Mouse (Mus musculus): ENCODE results near the gene Plod1. TPM values are rescaled to one million over a fixed set of nuclear protein-coding genes. Genes with fewer than 3 reads are reported as not detected.

Plod1 gene
- polyA plus RNA-seq, 1 experiment from 2014 or later = 16.1 TPM

DNA sequence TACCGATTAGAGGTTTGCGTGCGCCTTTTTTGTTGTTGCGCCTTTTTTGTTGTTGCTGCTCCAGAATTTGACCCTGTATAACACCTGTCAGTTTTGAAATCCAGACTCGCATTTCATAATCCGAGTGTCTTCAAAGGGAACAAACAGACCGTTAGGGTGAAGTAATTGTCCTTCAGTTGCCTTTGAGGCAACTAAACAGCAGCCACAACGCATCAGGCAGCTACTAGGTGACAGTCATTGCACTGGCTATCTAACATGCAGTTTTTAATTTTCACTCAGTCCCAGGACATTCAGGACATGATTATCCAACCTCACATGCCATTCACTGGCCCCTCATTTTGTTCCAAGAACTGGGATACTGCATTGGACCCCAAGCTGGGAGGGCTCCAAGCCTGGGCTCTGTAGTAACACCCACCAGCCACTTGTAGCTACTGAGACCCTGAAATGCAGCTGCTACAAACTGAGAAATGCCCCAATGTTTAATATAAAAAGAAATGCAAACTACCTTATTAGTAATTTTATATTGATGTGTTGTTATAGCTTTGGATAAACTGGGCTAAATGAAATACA is 31.4 kb downstream of the Plod1 start:
- H3K27ac ChIP-seq (replicated peaks) = no peak overlapping the region; the same call in 1 of the 2 replicates
- ATAC-seq (replicated peaks) = peak; percentile 36
- no peaks in the 10 kb centered on the region for H3K27me3 ChIP-seq
- peaks cover 23% of the 10 kb centered on the region for H3K4me1 ChIP-seq
- peak overlapping the region; percentile 80 for H3K4me3 ChIP-seq
- H3K9me3 ChIP-seq = no peaks in the 10 kb centered on the region
- peak overlapping the region; percentile 80 for H3K9ac ChIP-seq (replicated peaks)
- WGBS = under 1% methylated on average over 8 of the region's 8 CpGs
- H3K4me2 ChIP-seq (replicated peaks) = peak overlapping the region; percentile 61
- H3K36me3 ChIP-seq = peaks cover 19% of the 10 kb centered on the region

DNA sequence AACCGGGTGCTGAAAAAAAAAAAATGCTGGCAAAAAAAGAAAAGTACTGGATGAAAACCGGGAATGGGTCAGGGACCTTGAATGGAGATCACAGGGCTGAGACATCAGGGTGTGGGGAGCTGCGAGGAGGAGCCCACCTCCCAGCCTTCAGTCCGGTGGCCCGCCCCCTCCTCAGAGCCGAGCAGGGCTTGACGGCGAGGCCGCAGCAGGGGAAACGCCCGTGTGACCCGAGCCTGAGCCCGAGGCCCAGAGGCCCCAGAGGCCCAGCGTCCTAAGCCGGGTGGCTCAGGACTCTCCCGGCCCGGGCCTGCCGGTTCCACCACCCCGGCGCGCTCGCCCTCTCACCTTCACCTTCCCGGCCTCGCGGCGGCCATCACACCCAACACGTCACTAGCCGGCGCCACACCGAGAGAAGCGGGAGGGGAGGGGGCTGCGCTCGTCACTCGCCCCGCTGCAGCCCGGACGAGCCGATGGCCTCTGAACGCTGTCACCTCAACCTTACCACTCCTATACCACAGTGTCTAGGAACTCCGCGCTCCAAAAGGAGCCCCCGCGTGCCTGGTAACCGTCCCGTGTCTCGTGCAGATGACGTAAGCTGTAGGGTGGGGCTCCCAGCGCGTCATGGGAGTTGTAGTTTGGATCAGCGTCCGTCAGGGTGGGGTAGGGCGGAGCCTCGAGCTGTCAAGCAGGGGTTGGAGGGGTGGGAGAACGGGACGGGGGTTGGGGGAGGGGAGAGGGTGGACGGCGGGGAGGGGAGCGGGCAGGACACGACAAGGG is 32.1 kb downstream of the Plod1 start, which contains the start of gene Mfn2:
Mfn2 (minus strand) TSS at position 392 of the 777 bp plus-strand sequence.
- Histone ChIP-seq H3K4me2 (replicated peaks) (peak within 1 kb of the TSS; percentile 62), H3K9me3 (no peaks in the 10 kb centered on the region), H3K27me3 (no peaks in the 10 kb centered on the region), H3K4me3 (peak within 1 kb of the TSS; percentile 80), H3K9ac (replicated peaks) (peak within 1 kb of the TSS; percentile 80), H3K36me3 (peaks cover 26% of the 10 kb centered on the region), H3K27ac (replicated peaks) (peak within 1 kb of the TSS; percentile 89), H3K4me1 (peaks cover 23% of the 10 kb centered on the region)
- WGBS = under 1% methylated on average over 59 of the region's 59 CpGs
- peak; percentile 95 for ATAC-seq (replicated peaks)

DNA sequence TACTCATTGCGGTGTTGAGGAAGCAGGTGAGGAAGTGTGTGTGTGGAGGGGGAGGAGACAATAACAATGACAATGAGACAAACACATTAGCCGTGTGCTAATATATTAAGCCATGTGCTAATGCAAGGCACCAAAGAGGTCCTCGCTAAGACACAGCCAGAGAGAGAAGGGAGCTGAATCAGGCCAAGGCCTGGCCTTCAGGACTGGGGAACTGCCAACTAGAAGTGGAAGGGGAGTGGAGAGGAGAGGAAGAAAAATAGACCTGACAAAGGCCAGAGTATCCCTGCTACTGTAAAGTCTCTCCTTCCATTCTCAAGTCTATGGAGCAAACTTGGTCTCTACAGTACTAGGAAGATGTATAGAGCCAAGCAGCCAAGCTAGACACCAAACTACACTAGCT is 33.0 kb downstream of the Plod1 start:
- H3K27me3 ChIP-seq = no peaks in the 10 kb centered on the region
- H3K4me3 ChIP-seq = peak overlapping the region; percentile 80
- WGBS = 84% methylated on average over 3 of the region's 3 CpGs
- ATAC-seq (replicated peaks) = no peak
- H3K9me3 ChIP-seq = no peaks in the 10 kb centered on the region
- peak overlapping the region; percentile 80 for H3K9ac ChIP-seq (replicated peaks)
- peaks cover 23% of the 10 kb centered on the region for H3K4me1 ChIP-seq
- no peak overlapping the region for H3K27ac ChIP-seq (replicated peaks)
- H3K36me3 ChIP-seq = peaks cover 35% of the 10 kb centered on the region
- H3K4me2 ChIP-seq (replicated peaks) = peak overlapping the region; percentile 62

DNA sequence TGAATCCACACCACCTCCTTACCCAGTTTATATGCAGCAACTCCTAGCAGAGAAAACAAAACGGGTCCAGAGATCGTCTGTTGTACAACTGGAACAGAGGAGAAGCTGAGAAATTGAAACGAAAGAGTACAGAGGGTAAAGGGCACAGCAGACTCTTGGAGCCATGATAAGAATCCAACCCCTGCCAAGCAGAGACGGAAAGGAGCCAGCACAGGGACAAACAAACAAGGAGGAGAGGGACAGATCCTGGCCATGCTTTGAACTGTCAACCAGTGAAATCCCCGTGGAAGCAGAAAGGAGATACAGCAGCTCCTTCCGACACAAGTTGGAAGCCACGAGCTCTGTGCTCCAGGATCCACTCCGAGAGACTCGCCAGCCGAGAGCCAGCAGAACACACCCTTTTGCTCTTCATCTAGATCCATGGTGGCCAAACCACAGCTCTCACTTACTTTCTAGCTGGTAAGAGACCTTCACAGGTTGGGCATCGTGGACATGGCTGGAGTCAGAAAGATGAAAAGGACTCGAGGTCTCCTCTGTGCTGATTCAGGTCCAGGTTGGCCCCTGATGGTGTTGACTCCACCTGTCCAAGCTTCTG is 33.6 kb downstream of the Plod1 start:
- 0 out of 2 replicates have a peak overlapping the region, but pooled peaks have one; percentile 80 for H3K4me3 ChIP-seq

DNA sequence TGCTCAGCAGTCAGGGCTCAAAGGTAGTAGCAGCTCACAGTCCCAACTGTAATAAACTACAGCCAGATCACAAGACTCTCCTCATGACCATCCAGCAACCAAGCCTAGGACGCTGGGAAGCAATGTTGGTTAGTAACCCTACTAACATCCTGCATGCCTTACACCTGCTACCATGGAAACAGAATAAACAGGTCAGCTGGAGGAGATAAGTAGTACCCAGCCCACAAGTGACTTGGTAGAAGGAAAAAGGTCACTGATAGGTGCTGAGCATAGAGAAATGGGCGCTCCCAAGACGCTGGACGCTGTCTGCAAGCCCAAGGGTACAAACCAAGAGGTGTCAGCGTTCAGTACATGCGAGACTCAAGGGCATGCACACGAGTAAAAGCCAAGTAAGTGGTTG is 36.1 kb downstream of the Plod1 start:
- H3K36me3 ChIP-seq = peaks cover 66% of the 10 kb centered on the region

More for the DNA sequence above, 33.6 kb downstream of the Plod1 start:
- ATAC-seq (replicated peaks) = no peak
- Histone ChIP-seq H3K4me1 (peaks cover 23% of the 10 kb centered on the region), H3K27me3 (no peaks in the 10 kb centered on the region), H3K36me3 (peaks cover 41% of the 10 kb centered on the region), H3K4me2 (replicated peaks) (no peak overlapping the region), H3K9ac (replicated peaks) (no peak overlapping the region), H3K27ac (replicated peaks) (no peak overlapping the region), H3K9me3 (no peaks in the 10 kb centered on the region)
- WGBS = 92% methylated on average over 12 of the region's 12 CpGs

DNA sequence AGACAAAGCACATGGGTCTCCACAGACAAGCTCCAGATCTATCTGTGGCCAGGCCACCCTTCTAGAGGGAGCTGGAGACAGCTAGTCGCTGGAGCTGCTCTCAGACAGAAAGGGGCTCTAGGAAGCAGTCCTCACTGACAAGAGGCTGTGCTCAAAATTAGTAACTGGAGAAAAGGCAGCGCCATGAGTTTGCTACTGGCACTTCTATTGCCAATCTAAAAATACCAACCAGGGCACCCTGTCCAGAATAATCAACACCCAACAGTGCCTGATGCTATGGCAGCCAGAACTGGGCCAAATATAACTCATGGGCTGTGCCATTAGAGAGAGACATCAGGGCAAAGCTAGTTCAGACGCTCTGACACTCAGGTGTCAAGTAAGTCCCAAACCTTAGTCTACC is 39.2 kb downstream of the Plod1 start:
- Histone ChIP-seq H3K9me3 (no peaks in the 10 kb centered on the region), H3K4me2 (replicated peaks) (no peak overlapping the region), H3K27ac (replicated peaks) (no peak overlapping the region), H3K27me3 (no peaks in the 10 kb centered on the region), H3K36me3 (peaks cover 81% of the 10 kb centered on the region), H3K4me1 (peaks cover 3% of the 10 kb centered on the region; the same call in 1 of the 2 replicates), H3K9ac (replicated peaks) (no peak overlapping the region), H3K4me3 (no peak overlapping the region)
- no peak for ATAC-seq (replicated peaks)
- 89% methylated on average over 3 of the region's 3 CpGs for WGBS

More for the DNA sequence above, 36.1 kb downstream of the Plod1 start:
- Histone ChIP-seq H3K4me3 (no peak overlapping the region), H3K9ac (replicated peaks) (no peak overlapping the region), H3K27me3 (no peaks in the 10 kb centered on the region), H3K4me1 (peaks cover 23% of the 10 kb centered on the region), H3K27ac (replicated peaks) (no peak overlapping the region), H3K4me2 (replicated peaks) (no peak overlapping the region), H3K9me3 (no peaks in the 10 kb centered on the region)
- WGBS = 93% methylated on average over 7 of the region's 7 CpGs
- ATAC-seq (replicated peaks) = no peak

DNA sequence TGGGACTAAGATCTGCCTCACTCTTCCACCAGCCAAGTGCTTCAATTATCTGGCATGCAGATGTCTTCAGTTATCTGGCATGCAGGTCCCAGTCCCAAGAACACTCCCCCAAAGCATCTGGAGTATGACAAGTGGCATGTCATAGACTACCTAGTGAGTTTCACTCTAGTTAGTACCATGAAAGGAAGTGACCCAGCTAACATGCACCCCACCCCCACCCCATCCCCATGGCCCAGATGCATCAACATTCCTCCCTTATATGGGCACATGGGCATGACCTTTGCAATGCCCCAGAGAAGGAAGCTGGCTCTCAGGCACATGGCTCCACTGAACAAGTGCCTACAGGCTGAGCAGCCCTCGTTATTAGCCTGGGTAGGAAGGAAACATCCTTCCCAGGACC is 40.2 kb downstream of the Plod1 start:
- Histone ChIP-seq H3K36me3 (peaks cover 80% of the 10 kb centered on the region), H3K4me1 (peaks cover 3% of the 10 kb centered on the region; the same call in 1 of the 2 replicates)

DNA sequence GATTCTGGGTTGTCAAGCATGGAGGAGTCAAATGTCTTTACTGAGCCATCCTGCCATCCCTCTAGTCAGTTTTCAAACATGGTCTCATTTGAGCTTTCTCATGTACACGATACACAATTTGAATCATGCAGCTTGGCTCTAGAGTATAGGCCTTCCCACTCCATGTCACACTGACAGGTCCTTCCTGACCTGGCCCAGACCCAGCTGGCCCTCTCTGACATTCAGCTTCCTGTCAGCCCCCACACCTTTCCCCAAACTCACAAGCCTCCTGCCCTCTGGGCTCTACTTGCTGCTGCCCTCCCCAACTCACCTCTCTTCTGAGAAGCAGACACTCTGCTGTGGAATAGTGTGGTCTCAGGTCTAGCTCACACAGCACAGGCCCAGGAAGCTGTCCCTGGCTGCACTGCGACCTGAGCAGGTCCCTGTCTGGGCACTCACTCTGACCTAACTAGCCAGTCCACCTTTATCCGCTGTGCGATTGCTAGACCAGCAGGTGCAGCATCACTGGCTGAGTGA is 40.7 kb downstream of the Plod1 start:
- ATAC-seq (replicated peaks) = no peak
- no peak overlapping the region for H3K9ac ChIP-seq (replicated peaks)
- 91% methylated on average over 4 of the region's 4 CpGs for WGBS
- H3K27ac ChIP-seq (replicated peaks) = no peak overlapping the region
- peaks cover 85% of the 10 kb centered on the region for H3K36me3 ChIP-seq
- H3K4me1 ChIP-seq = peaks cover 3% of the 10 kb centered on the region; the same call in 1 of the 2 replicates
- no peak overlapping the region for H3K4me3 ChIP-seq
- H3K27me3 ChIP-seq = no peaks in the 10 kb centered on the region
- H3K9me3 ChIP-seq = no peaks in the 10 kb centered on the region
- H3K4me2 ChIP-seq (replicated peaks) = no peak overlapping the region

More for the DNA sequence above, 40.2 kb downstream of the Plod1 start:
- 83% methylated on average over 1 of the region's 1 CpGs for WGBS
- Histone ChIP-seq H3K4me3 (no peak overlapping the region), H3K4me2 (replicated peaks) (no peak overlapping the region), H3K27ac (replicated peaks) (no peak overlapping the region), H3K9me3 (no peaks in the 10 kb centered on the region), H3K27me3 (no peaks in the 10 kb centered on the region), H3K9ac (replicated peaks) (no peak overlapping the region)
- ATAC-seq (replicated peaks) = no peak

DNA sequence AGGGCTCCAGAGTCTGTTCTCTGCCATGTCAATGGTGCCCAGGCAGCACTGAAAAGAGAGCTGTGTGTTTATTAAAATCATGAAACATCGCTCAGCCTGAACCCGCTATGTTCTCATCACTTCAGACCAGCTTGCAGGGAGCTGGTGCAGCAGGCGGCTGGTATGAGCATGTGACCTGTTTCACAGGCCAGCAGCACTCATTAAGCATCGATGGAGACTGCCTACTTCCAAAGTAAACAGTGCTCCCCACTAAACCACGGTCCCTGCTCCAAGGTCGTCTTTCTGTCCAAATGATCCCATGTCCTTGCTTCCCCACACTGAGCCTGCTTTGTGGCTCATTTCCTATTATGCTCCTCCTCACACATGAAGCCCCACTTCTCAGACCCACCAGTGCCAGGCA is 46.2 kb downstream of the Plod1 start:
- Histone ChIP-seq H3K4me2 (replicated peaks) (no peak overlapping the region), H3K4me3 (no peak overlapping the region), H3K9me3 (no peaks in the 10 kb centered on the region), H3K27me3 (no peaks in the 10 kb centered on the region), H3K27ac (replicated peaks) (no peak overlapping the region), H3K4me1 (no peaks in the 10 kb centered on the region), H3K36me3 (peaks cover 83% of the 10 kb centered on the region), H3K9ac (replicated peaks) (no peak overlapping the region)
- 93% methylated on average over 6 of the region's 6 CpGs for WGBS
- no peak for ATAC-seq (replicated peaks)

DNA sequence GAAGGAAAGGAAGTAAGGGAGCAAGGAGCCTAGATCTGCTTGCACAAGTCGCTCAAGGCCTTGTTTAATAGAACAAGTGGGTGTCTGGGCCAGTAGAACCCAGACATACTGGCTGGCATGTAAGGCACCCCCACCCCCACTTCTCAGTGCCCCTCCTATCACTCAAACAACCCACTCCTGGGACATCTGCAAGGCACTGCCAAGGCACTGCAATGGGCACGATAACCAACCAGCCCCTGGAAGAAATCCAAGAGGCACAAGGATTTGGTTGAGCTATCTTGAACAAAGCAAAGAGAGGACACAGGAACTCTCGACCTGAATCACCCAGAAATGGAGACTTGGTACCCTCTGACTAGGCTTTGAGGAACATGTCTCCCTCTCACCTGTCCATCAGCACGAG is 48.3 kb downstream of the Plod1 start:
- Histone ChIP-seq H3K27ac (replicated peaks) (no peak overlapping the region), H3K4me1 (no peaks in the 10 kb centered on the region), H3K9ac (replicated peaks) (no peak overlapping the region), H3K9me3 (no peaks in the 10 kb centered on the region), H3K4me2 (replicated peaks) (no peak overlapping the region), H3K4me3 (no peak overlapping the region), H3K36me3 (peaks cover 84% of the 10 kb centered on the region), H3K27me3 (no peaks in the 10 kb centered on the region)
- ATAC-seq (replicated peaks) = no peak
- WGBS = 87% methylated on average over 4 of the region's 4 CpGs

DNA sequence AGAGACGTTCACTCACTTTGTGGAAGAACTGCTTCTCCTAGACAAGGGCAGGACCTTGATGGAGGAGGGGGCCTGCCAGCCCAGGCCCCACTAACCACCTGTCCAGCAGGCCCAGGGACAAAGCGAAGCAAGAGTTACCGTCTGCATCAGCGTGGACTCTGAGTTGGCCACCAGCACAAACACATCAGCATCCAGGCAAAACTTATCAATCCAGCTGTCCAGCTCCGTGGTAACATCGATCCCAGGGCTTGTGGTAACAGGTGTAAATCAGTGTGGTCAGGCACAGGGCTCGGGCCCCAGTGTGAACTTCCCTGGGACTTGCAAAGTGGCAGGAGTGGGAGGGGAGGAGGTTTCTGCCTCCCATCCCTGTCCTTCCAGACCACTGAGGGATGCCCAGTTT is 49.3 kb downstream of the Plod1 start:
- peaks cover 88% of the 10 kb centered on the region for H3K36me3 ChIP-seq
- H3K4me1 ChIP-seq = no peaks in the 10 kb centered on the region
- 94% methylated on average over 7 of the region's 7 CpGs for WGBS
- no peak overlapping the region for H3K4me3 ChIP-seq
- no peak for ATAC-seq (replicated peaks)
- H3K9me3 ChIP-seq = no peaks in the 10 kb centered on the region
- no peak overlapping the region for H3K9ac ChIP-seq (replicated peaks)
- no peak overlapping the region for H3K4me2 ChIP-seq (replicated peaks)
- no peak overlapping the region for H3K27ac ChIP-seq (replicated peaks)
- H3K27me3 ChIP-seq = no peaks in the 10 kb centered on the region

DNA sequence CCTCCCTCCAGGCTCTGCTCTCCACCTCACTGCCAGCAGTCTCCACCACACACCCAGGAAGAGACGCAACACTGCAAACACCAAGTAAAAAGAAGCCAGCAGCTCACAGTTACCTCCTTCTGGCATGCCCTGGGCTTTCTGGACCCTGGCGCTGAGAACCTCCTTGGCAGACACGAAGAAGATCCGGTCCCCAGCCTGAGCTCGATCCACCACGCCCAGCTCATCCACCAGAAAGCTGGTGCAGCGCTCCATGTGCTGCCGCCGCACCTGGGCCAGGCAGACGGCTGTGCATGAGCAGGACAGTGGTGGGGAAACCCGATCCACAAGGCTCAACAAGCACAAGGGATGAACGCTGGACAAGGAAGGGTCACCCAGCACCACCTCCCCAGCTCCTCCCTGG is 50.4 kb downstream of the Plod1 start:
- Histone ChIP-seq H3K27me3 (no peaks in the 10 kb centered on the region), H3K9ac (replicated peaks) (no peak overlapping the region), H3K4me2 (replicated peaks) (no peak overlapping the region), H3K9me3 (no peaks in the 10 kb centered on the region), H3K4me3 (no peak overlapping the region), H3K27ac (replicated peaks) (no peak overlapping the region), H3K36me3 (peaks cover 91% of the 10 kb centered on the region), H3K4me1 (no peaks in the 10 kb centered on the region)
- 93% methylated on average over 12 of the region's 12 CpGs for WGBS
- ATAC-seq (replicated peaks) = no peak

Measured in forebrain, embryonic 15.5 days (tissue).